Mouse (Mus musculus): ENCODE results near the gene Dmtf1. TPM values are rescaled to one million over a fixed set of nuclear protein-coding genes. Genes with fewer than 3 reads are reported as not detected.

Gene Dmtf1
- polyA plus RNA-seq, 1 experiment from 2014 or later, result 76.8 TPM

DNA sequence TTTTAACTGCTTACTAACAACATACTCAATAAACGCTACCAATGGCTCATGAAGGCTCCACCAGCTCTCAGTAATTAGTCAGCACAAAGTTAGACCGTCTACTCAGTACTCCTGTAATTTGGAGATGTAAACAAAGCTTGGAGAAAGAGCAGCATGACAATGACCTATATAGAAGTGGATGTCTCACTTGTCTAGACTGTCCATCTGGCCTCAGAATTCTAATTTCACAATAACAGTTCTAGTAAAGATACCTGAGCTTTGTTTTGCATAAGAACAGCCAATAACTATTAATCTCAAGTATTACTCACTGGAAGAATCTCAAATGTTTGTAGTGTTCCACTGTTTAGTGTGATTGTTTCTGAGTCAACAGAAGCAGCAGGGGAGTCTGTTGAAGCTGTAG is 37.4 kb downstream of the Dmtf1 start:
- 93% methylated on average over 2 of the region's 2 CpGs for whole genome bisulfite sequencing
- no peaks in the 10 kb centered on the region for H3K9me3 ChIP-seq (ENCODE audit: control insufficient read depth, low read length)
- peaks cover 18% of the 10 kb centered on the region for H3K36me3 ChIP-seq (ENCODE audit: control insufficient read depth, insufficient read depth, low read length)
- no peaks in the 10 kb centered on the region for H3K4me1 ChIP-seq (replicated peaks; ENCODE audit: control insufficient read depth, insufficient read depth, low read length)
- no peak overlapping the region for H3K9ac ChIP-seq (ENCODE audit: low read length)
- no peaks in the 10 kb centered on the region for H3K27me3 ChIP-seq (ENCODE audit: control insufficient read depth, insufficient read depth, low read length)
- no peak overlapping the region for H3K27ac ChIP-seq (ENCODE audit: low read depth, low read length)
- DNase-seq (ENCODE audit: low spot score) (no peak), ATAC-seq (replicated peaks; ENCODE audit: low FRiP score) (no peak)
- H3K4me3 ChIP-seq (ENCODE audit: low read depth, low read length), result no peak overlapping the region
- no peak overlapping the region for H3K4me2 ChIP-seq (ENCODE audit: low read depth, low read length, severe bottlenecking)

DNA sequence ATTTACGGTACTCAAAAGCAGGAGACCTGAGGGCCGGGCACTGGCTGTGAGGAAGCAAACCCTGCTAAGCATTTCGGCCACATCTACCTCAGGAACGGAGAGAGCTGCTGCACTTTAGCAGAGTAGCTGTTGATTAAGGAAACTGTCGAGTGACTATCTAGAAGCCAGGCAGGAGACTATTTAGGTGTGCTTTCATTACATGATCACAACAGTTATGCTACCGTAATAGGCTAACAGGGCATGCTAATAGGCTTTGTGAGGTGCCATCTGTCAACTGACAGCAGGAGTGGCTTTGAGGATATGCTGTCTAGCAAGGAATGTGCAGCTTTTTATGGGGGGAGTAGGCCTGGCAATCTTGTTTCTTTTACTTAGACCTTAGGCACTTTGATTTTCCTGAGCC is 47.4 kb downstream of the Dmtf1 start:
- DNase-seq (ENCODE audit: low spot score) (no peak), ATAC-seq (replicated peaks; ENCODE audit: low FRiP score) (no peak)
- H3K4me1 ChIP-seq (replicated peaks; ENCODE audit: control insufficient read depth, insufficient read depth, low read length), result no peaks in the 10 kb centered on the region
- WGBS, result 64% methylated on average over 6 of the region's 6 CpGs
- no peak overlapping the region for H3K27ac ChIP-seq (ENCODE audit: low read depth, low read length)
- no peaks in the 10 kb centered on the region for H3K9me3 ChIP-seq (ENCODE audit: control insufficient read depth, low read length)
- no peaks in the 10 kb centered on the region; the same call in 1 of the 2 replicates for H3K36me3 ChIP-seq (ENCODE audit: control insufficient read depth, insufficient read depth, low read length)
- no peak overlapping the region for H3K9ac ChIP-seq (ENCODE audit: low read length)
- no peaks in the 10 kb centered on the region for H3K27me3 ChIP-seq (ENCODE audit: control insufficient read depth, insufficient read depth, low read length)
- H3K4me3 ChIP-seq (ENCODE audit: low read depth, low read length), result no peak overlapping the region
- H3K4me2 ChIP-seq (ENCODE audit: low read depth, low read length, severe bottlenecking), result no peak overlapping the region

DNA sequence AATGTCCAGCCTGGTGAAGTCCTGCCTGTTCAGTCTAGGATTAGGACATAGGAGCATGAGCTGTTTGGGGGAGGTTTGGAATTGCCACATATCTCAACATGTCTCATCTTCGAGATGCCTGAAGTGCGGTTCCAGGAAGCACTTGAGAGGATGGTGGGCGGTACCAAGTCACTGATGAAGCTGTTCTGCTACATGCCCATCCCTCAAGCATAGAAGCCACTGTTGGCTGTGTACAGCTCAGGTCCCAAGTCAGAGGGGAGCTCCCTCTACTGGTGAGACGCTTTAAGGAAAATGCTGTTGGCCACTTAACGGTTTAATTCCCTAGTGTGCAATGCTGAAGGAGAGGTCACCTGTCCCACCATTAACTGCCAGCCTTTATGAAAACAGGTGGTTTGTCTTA is 49.8 kb downstream of the Dmtf1 start:
- H3K27ac ChIP-seq (ENCODE audit: low read depth, low read length), result no peak overlapping the region
- H3K4me2 ChIP-seq (ENCODE audit: low read depth, low read length, severe bottlenecking), result no peak overlapping the region
- no peaks in the 10 kb centered on the region for H3K4me1 ChIP-seq (replicated peaks; ENCODE audit: control insufficient read depth, insufficient read depth, low read length)
- no peaks in the 10 kb centered on the region for H3K9me3 ChIP-seq (ENCODE audit: control insufficient read depth, low read length)
- no peak overlapping the region for H3K4me3 ChIP-seq (ENCODE audit: low read depth, low read length)
- no peaks in the 10 kb centered on the region for H3K36me3 ChIP-seq (ENCODE audit: control insufficient read depth, insufficient read depth, low read length)
- no peak overlapping the region for H3K9ac ChIP-seq (ENCODE audit: low read length)
- ATAC-seq (replicated peaks; ENCODE audit: low FRiP score) (peak; percentile 76), DNase-seq (ENCODE audit: low spot score) (peak; percentile 73)
- H3K27me3 ChIP-seq (ENCODE audit: control insufficient read depth, insufficient read depth, low read length), result no peaks in the 10 kb centered on the region
- WGBS, result 16% methylated on average over 5 of the region's 5 CpGs

DNA sequence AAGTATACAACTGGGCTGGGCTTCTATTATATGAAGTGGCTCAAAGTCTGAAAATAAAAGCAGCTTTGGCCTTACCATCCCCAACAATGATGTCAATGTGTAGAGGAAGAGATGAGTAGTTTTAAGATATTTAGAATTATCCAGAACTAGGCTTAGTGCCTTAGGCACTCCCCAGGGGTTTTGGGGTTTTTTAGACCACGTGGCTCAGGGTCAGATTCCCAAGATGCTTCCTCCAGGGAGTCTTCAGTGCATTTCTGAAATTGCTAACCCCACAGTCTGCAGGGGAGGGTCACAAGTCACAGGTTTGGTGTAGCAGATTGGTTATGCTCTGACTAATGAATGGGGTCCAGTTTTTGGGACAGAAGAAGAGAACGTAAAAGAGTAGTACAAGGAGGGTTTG is 50.3 kb downstream of the Dmtf1 start:
- Histone ChIP-seq H3K36me3 (ENCODE audit: control insufficient read depth, insufficient read depth, low read length) (no peaks in the 10 kb centered on the region), H3K4me2 (ENCODE audit: low read depth, low read length, severe bottlenecking) (no peak overlapping the region), H3K9ac (ENCODE audit: low read length) (no peak overlapping the region), H3K27me3 (ENCODE audit: control insufficient read depth, insufficient read depth, low read length) (no peaks in the 10 kb centered on the region), H3K4me3 (ENCODE audit: low read depth, low read length) (no peak overlapping the region), H3K4me1 (replicated peaks; ENCODE audit: control insufficient read depth, insufficient read depth, low read length) (no peaks in the 10 kb centered on the region), H3K27ac (ENCODE audit: low read depth, low read length) (no peak overlapping the region), H3K9me3 (ENCODE audit: control insufficient read depth, low read length) (no peaks in the 10 kb centered on the region)
- ATAC-seq (replicated peaks; ENCODE audit: low FRiP score) (no peak), DNase-seq (ENCODE audit: low spot score) (no peak)
- 64% methylated on average over 2 of the region's 2 CpGs for WGBS

DNA sequence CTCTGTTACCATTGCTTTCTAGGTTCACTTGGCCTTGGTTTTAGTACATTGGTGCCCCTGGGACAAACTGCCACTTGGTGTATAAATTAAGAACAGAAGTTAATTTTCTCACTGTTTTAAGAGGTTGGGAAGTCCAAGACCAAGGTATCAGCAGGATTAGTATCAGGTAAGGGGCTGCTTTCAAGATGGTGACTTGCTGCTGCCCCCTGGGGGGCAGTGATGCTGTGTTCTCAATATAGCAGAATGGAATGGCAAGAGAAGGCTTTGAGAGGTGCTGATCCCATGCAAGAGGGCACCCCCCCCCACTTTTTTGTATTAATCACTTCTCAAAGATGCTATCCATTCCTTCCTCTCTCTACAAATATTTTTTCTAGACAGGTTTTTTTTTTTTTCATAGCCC is 52.0 kb downstream of the Dmtf1 start:
- no peak overlapping the region for H3K4me3 ChIP-seq (ENCODE audit: low read depth, low read length)
- H3K27ac ChIP-seq (ENCODE audit: low read depth, low read length), result no peak overlapping the region
- H3K4me2 ChIP-seq (ENCODE audit: low read depth, low read length, severe bottlenecking), result no peak overlapping the region
- no peaks in the 10 kb centered on the region for H3K4me1 ChIP-seq (replicated peaks; ENCODE audit: control insufficient read depth, insufficient read depth, low read length)
- DNase-seq (ENCODE audit: low spot score) (no peak), ATAC-seq (replicated peaks; ENCODE audit: low FRiP score) (no peak)
- no peak overlapping the region for H3K9ac ChIP-seq (ENCODE audit: low read length)
- H3K36me3 ChIP-seq (ENCODE audit: control insufficient read depth, insufficient read depth, low read length), result no peaks in the 10 kb centered on the region
- no peaks in the 10 kb centered on the region for H3K27me3 ChIP-seq (ENCODE audit: control insufficient read depth, insufficient read depth, low read length)
- no peaks in the 10 kb centered on the region for H3K9me3 ChIP-seq (ENCODE audit: control insufficient read depth, low read length)

DNA sequence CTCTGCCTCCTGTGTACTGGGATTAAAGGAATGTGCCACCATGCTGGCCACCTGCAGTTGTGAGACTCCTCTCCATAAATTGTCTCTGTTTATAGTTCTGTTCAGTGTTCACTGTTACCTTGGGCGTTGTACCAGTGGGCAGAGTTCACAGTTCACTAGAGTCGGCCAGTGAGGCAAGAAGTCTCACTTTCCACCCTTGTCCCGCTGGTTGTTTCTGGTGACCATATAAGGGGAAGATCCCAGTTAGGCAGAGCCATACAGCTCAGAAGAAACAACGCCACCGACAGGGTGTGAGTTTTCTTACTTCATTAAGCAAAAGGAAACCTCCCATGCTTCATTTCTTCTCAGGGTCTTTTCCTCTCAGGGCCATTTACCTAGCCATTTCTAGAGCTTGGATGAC is 53.1 kb downstream of the Dmtf1 start:
- no peak overlapping the region for H3K9ac ChIP-seq (ENCODE audit: low read length)
- ATAC-seq (replicated peaks; ENCODE audit: low FRiP score) (no peak), DNase-seq (ENCODE audit: low spot score) (no peak)
- no peak overlapping the region for H3K27ac ChIP-seq (ENCODE audit: low read depth, low read length)
- H3K9me3 ChIP-seq (ENCODE audit: control insufficient read depth, low read length), result no peaks in the 10 kb centered on the region
- 86% methylated on average over 5 of the region's 5 CpGs for WGBS
- no peaks in the 10 kb centered on the region for H3K36me3 ChIP-seq (ENCODE audit: control insufficient read depth, insufficient read depth, low read length)
- H3K27me3 ChIP-seq (ENCODE audit: control insufficient read depth, insufficient read depth, low read length), result no peaks in the 10 kb centered on the region
- no peak overlapping the region for H3K4me2 ChIP-seq (ENCODE audit: low read depth, low read length, severe bottlenecking)
- no peak overlapping the region for H3K4me3 ChIP-seq (ENCODE audit: low read depth, low read length)
- no peaks in the 10 kb centered on the region for H3K4me1 ChIP-seq (replicated peaks; ENCODE audit: control insufficient read depth, insufficient read depth, low read length)

DNA sequence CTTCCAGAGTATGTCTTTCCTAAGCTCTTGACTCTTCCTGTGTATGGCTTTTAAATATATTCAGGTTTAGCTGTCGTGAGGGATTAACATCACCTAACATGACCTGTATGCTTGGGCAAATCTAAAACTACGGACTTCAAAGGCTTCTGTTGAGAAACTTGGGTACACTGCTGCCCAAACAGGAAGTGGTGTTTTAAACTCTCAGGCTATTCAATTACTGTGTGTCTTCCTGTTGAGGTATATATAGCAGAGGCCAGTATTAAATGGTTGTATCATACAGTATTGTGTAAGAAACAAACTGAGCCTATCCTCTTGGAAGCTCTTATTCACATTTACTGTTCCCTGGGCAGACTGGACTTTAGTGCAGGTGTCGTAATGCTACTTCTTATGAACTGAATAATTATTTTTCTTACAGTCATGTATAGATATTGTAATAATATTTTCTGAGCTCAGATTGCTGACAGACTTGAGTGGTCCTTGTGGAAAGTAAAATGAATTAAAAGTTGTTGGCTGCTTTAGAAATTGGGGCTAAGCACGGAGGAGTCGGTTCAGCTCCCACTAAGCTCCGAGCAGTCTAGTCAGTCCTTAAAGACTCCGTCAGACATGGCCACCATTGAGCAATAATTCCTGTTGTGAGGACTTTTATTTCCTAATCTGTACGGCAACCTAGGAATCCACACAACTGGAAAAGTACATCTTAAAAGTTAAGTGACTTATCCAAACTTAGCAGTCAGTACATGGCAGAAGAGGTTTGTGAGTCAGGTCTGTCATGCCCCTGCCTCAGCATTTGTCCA is 54.1 kb downstream of the Dmtf1 start:
- H3K4me1 ChIP-seq (replicated peaks; ENCODE audit: control insufficient read depth, insufficient read depth, low read length), result no peaks in the 10 kb centered on the region
- no peaks in the 10 kb centered on the region for H3K36me3 ChIP-seq (ENCODE audit: control insufficient read depth, insufficient read depth, low read length)
- no peak overlapping the region for H3K4me3 ChIP-seq (ENCODE audit: low read depth, low read length)
- no peak for ATAC-seq (replicated peaks; ENCODE audit: low FRiP score)
- no peaks in the 10 kb centered on the region for H3K9me3 ChIP-seq (ENCODE audit: control insufficient read depth, low read length)
- H3K4me2 ChIP-seq (ENCODE audit: low read depth, low read length, severe bottlenecking), result no peak overlapping the region
- 87% methylated on average over 8 of the region's 8 CpGs for WGBS
- no peak overlapping the region for H3K9ac ChIP-seq (ENCODE audit: low read length)
- H3K27me3 ChIP-seq (ENCODE audit: control insufficient read depth, insufficient read depth, low read length), result no peaks in the 10 kb centered on the region
- no peak overlapping the region for H3K27ac ChIP-seq (ENCODE audit: low read depth, low read length)
- DNase-seq (ENCODE audit: low spot score), result no peak

DNA sequence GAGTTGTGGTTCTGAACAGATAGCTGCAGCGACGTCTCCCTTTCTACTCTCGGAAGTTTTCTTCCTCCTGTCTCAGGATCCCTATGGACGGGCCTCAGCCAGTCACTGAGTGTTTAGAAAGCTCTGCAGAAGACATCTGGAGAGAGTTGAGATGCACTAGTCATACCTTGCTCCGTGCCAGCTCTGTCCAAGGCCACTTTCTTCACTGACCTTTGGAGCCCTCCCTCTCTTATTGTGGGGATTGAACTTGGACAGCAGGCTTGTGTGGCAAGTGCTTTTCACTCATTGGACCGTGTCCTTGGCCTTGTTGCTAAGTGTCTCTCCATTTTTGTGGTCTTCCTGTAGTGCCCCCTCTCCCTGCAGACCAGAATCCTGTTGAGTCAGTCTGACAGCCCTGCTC is 54.8 kb downstream of the Dmtf1 start:
- no peaks in the 10 kb centered on the region for H3K36me3 ChIP-seq (ENCODE audit: control insufficient read depth, insufficient read depth, low read length)
- H3K27me3 ChIP-seq (ENCODE audit: control insufficient read depth, insufficient read depth, low read length), result no peaks in the 10 kb centered on the region
- no peak overlapping the region for H3K4me2 ChIP-seq (ENCODE audit: low read depth, low read length, severe bottlenecking)
- H3K27ac ChIP-seq (ENCODE audit: low read depth, low read length), result no peak overlapping the region
- no peaks in the 10 kb centered on the region for H3K9me3 ChIP-seq (ENCODE audit: control insufficient read depth, low read length)
- no peak overlapping the region for H3K4me3 ChIP-seq (ENCODE audit: low read depth, low read length)
- no peak for ATAC-seq (replicated peaks; ENCODE audit: low FRiP score)
- DNase-seq (ENCODE audit: low spot score), result no peak
- H3K4me1 ChIP-seq (replicated peaks; ENCODE audit: control insufficient read depth, insufficient read depth, low read length), result no peaks in the 10 kb centered on the region; the same call in 1 of the 2 replicates
- H3K9ac ChIP-seq (ENCODE audit: low read length), result no peak overlapping the region
- 83% methylated on average over 6 of the region's 6 CpGs for WGBS

DNA sequence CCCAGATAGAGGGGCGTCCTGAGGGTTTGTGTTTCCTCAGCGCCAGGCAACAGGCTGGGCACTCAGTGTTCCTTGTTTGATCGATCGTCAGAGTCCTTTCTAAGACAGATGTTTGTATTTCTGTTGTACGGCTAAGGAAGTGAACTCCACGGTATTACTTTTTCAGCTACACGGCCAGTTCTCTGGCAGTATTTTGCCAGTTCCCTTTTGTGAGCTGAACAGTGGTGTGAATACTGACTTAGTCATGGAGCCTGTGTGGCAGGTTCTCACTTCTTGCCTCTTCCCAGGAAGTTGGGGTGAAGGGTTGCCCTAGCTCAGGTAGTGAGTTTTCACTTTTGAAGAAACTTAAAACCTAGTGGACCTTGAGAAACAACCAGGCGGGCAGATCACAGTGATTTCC is 57.6 kb downstream of the Dmtf1 start:
- H3K27me3 ChIP-seq (ENCODE audit: control insufficient read depth, insufficient read depth, low read length), result no peaks in the 10 kb centered on the region
- no peak overlapping the region for H3K4me2 ChIP-seq (ENCODE audit: low read depth, low read length, severe bottlenecking)
- 90% methylated on average over 8 of the region's 8 CpGs for WGBS
- H3K9me3 ChIP-seq (ENCODE audit: control insufficient read depth, low read length), result no peaks in the 10 kb centered on the region
- H3K4me1 ChIP-seq (replicated peaks; ENCODE audit: control insufficient read depth, insufficient read depth, low read length), result no peaks in the 10 kb centered on the region; the same call in 1 of the 2 replicates
- no peak overlapping the region for H3K4me3 ChIP-seq (ENCODE audit: low read depth, low read length)
- H3K27ac ChIP-seq (ENCODE audit: low read depth, low read length), result no peak overlapping the region
- ATAC-seq (replicated peaks; ENCODE audit: low FRiP score) (no peak), DNase-seq (ENCODE audit: low spot score) (no peak)
- no peaks in the 10 kb centered on the region for H3K36me3 ChIP-seq (ENCODE audit: control insufficient read depth, insufficient read depth, low read length)
- no peak overlapping the region for H3K9ac ChIP-seq (ENCODE audit: low read length)
